Mouse (Mus musculus): ENCODE measurements around the gene Fbxw5.

DNA sequence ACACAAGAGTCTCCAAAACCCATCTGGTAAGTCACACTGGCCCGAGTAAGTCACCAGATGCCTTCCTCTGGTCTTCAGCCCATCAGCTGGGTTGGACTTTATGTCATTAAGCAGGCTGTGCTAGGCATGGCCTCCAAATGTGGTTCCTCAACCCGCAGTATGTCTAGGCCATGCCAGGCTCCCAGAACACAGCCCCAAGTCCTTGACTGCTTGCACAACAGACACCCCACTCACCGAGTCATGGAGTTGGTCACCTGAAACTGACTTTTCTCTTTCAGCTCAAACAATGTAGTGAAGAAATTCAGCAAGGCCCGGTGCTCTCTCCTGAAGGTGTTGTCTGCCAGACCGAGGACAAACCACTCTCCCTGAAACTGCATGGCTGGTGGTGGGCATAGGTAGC, 7.6 kb upstream of the Fbxw5 start:
- TF ChIP-seq MAX (IDR thresholded peaks at IDR 0.05; ENCODE audit: low read length) (no peak), ZNF384 (IDR thresholded peaks at IDR 0.05; ENCODE audit: low read depth, low read length) (no peak), POLR2AphosphoS2 (IDR thresholded peaks at IDR 0.05; ENCODE audit: low read depth, low read length) (no peak), BHLHE40 (IDR thresholded peaks at IDR 0.05; ENCODE audit: low read depth, low read length) (no peak)

Data from CH12.LX (cell line).